Mouse (Mus musculus) neural tube, embryonic 15.5 days (tissue): ENCODE results near the gene Gpx7. TPM values are rescaled to one million over a fixed set of nuclear protein-coding genes. Genes with fewer than 3 reads are reported as not detected.
"Not testable (repeated sequence)": the region's sequence is repeated elsewhere in the genome, so short reads cannot be mapped to it uniquely, and the experiment has no call there.

Source experiments
- ATAC-seq: fragments of 200-750 bp; cut with Nextera tagmentation; 2 replicates; pipeline ENCODE4 v1.8.0; 2017; ENCODE audit warnings: mild to moderate bottlenecking, moderate TSS enrichment, moderate library complexity; ENCODE audit not compliant: low FRiP score
- H3K27ac ChIP-seq: fragments of 300-500 bp; sonication (generic); replicated peaks from 2 replicates; pipeline ENCODE4 v1.5.1; 2015; ENCODE audit warnings: mild to moderate bottlenecking, inconsistent platforms
- H3K27me3 ChIP-seq: fragments of 300-500 bp; sonication (generic); replicated peaks from 2 replicates; pipeline ENCODE4 v1.6.1; 2015; ENCODE audit warnings: inconsistent platforms
- H3K36me3 ChIP-seq: fragments of 300-500 bp; sonication (generic); 2 replicates; pipeline ENCODE4 v1.6.1; 2015; ENCODE audit warnings: inconsistent platforms
- H3K4me1 ChIP-seq: fragments of 300-500 bp; sonication (generic); 2 replicates; pipeline ENCODE4 v1.6.1; 2015; ENCODE audit warnings: inconsistent platforms
- H3K4me2 ChIP-seq: fragments of 300-500 bp; sonication (generic); 2 replicates; pipeline ENCODE4 v1.6.1; 2015; ENCODE audit warnings: inconsistent platforms, mild to moderate bottlenecking, moderate library complexity
- H3K4me3 ChIP-seq: fragments of 300-500 bp; sonication (generic); replicated peaks from 2 replicates; pipeline ENCODE4 v1.5.1; 2015; ENCODE audit warnings: mild to moderate bottlenecking, inconsistent platforms
- H3K9ac ChIP-seq: fragments of 300-500 bp; sonication (generic); replicated peaks from 2 replicates; pipeline ENCODE4 v1.6.1; 2015; ENCODE audit warnings: mild to moderate bottlenecking, inconsistent platforms
- H3K9me3 ChIP-seq: fragments of 300-500 bp; sonication (generic); replicated peaks from 2 replicates; pipeline ENCODE4 v1.6.1; 2016; ENCODE audit warnings: inconsistent platforms
- WGBS: fragments of 180-500 bp; shearing (Covaris S2); methylation state at CpG from one replicate; pipeline ENCODE4 v1.1.7; 2015; ENCODE audit warnings: mixed read lengths; 5-methylcytosine and 5-hydroxymethylcytosine counted together
- polyA plus RNA-seq: library from polyadenylated mRNA; unstranded; fragments of >200 nt; fragmentation: Nextera tagmentation; extraction: Ambion mirVana; gene quantifications from 2 replicates; pipeline ENCODE4 v1.2.1, GENCODE M21; 2015

Gene Gpx7
- polyA plus RNA-seq, 1 experiment from 2014 or later = 36.9 TPM

GRCm38 (mm10) chr4:108362321-108363261, 44.2 kb downstream of the Gpx7 start:
- Histone ChIP-seq H3K36me3 (no peaks in the 10 kb centered on the region), H3K9ac (peak overlapping the region; percentile 20; the same call in 1 of the 2 replicates), H3K27me3 (no peaks in the 10 kb centered on the region), H3K4me3 (no peak overlapping the region), H3K4me1 (peaks cover 53% of the 10 kb centered on the region), H3K27ac (peak overlapping the region; percentile 61), H3K4me2 (peak overlapping the region; percentile 36), H3K9me3 (no peaks in the 10 kb centered on the region)
- ATAC-seq = no peak
- 5% methylated on average over 18 of the region's 18 CpGs for WGBS

GRCm38 (mm10) chr4:108360136-108361055, 46.4 kb downstream of the Gpx7 start:
- Histone ChIP-seq H3K27me3 (no peaks in the 10 kb centered on the region), H3K36me3 (no peaks in the 10 kb centered on the region), H3K4me1 (peaks cover 53% of the 10 kb centered on the region), H3K4me3 (peak overlapping the region; percentile 12), H3K9me3 (no peaks in the 10 kb centered on the region), H3K9ac (0 out of 2 replicates have a peak overlapping the region, but pooled peaks have one; percentile 11), H3K27ac (peak overlapping the region; percentile 86), H3K4me2 (peak overlapping the region; percentile 51)
- ATAC-seq = peak; percentile 91
- 6% methylated on average over 28 of the region's 28 CpGs for WGBS

GRCm38 (mm10) chr4:108358498-108358897, 48.3 kb downstream of the Gpx7 start:
- peaks cover 48% of the 10 kb centered on the region for H3K4me1 ChIP-seq
- ATAC-seq = no peak
- no peak overlapping the region for H3K9ac ChIP-seq
- 16% methylated on average over 4 of the region's 4 CpGs for WGBS
- no peak overlapping the region for H3K4me2 ChIP-seq
- no peak overlapping the region for H3K4me3 ChIP-seq
- no peaks in the 10 kb centered on the region for H3K27me3 ChIP-seq
- no peaks in the 10 kb centered on the region for H3K36me3 ChIP-seq
- H3K27ac ChIP-seq = no peak overlapping the region
- no peaks in the 10 kb centered on the region for H3K9me3 ChIP-seq

- Histone ChIP-seq H3K4me2 (no peak overlapping the region), H3K36me3 (no peaks in the 10 kb centered on the region), H3K9me3 (no peaks in the 10 kb centered on the region), H3K9ac (no peak overlapping the region), H3K27ac (no peak overlapping the region), H3K4me3 (no peak overlapping the region), H3K4me1 (peaks cover 38% of the 10 kb centered on the region), H3K27me3 (no peaks in the 10 kb centered on the region)
- no peak for ATAC-seq
- WGBS = 97% methylated on average over 8 of the region's 8 CpGs
Observed at GRCm38 (mm10) chr4:108357458-108357857, 49.3 kb downstream of the Gpx7 start.

- H3K36me3 ChIP-seq, ATAC-seq, H3K4me2 ChIP-seq: not testable (repeated sequence)
Observed at GRCm38 (mm10) chr4:108353591-108353990, 53.2 kb downstream of the Gpx7 start.

GRCm38 (mm10) chr4:108350819-108351218, 55.9 kb downstream of the Gpx7 start:
- ATAC-seq = peak; percentile 50; the same call in 1 of the 2 replicates
- WGBS = 15% methylated on average over 8 of the region's 8 CpGs
- no peak overlapping the region for H3K4me2 ChIP-seq
- H3K9ac ChIP-seq = no peak overlapping the region
- no peaks in the 10 kb centered on the region for H3K27me3 ChIP-seq
- peaks cover 15% of the 10 kb centered on the region; the same call in 1 of the 2 replicates for H3K4me1 ChIP-seq
- H3K27ac ChIP-seq = no peak overlapping the region; the same call in 1 of the 2 replicates
- no peaks in the 10 kb centered on the region for H3K36me3 ChIP-seq
- H3K9me3 ChIP-seq = no peaks in the 10 kb centered on the region
- no peak overlapping the region for H3K4me3 ChIP-seq

More at GRCm38 (mm10) chr4:108353591-108353990, 53.2 kb downstream of the Gpx7 start:
- not testable (repeated sequence) for H3K9me3 ChIP-seq, H3K27ac ChIP-seq, H3K27me3 ChIP-seq, H3K4me3 ChIP-seq, H3K9ac ChIP-seq
- H3K4me1 ChIP-seq = peaks cover 21% of the 10 kb centered on the region

Other genes with a start within 250 kb of the Gpx7 start
- gene Echdc2, start 241.5 kb downstream of the Gpx7 start, polyA plus RNA-seq = 11.8 and 15.4 TPM in 2 replicates
- 0.06 and 0.08 TPM in 2 replicates for gene Zyg11a, start 188.9 kb downstream of the Gpx7 start, polyA plus RNA-seq
- 23.3 and 28.8 TPM in 2 replicates for gene Zyg11b, start 105.9 kb downstream of the Gpx7 start, polyA plus RNA-seq
- 42.6 and 46.8 TPM in 2 replicates for gene Coa7, start 78.8 kb downstream of the Gpx7 start, polyA plus RNA-seq
- 4.0 and 6.3 TPM in 2 replicates for gene Shisal2a, start 23.6 kb downstream of the Gpx7 start, polyA plus RNA-seq
- 49.4 and 52.0 TPM in 2 replicates for gene Tut4, start 52.5 kb upstream of the Gpx7 start, polyA plus RNA-seq
- gene Prpf38a, start 172.4 kb upstream of the Gpx7 start, polyA plus RNA-seq = 73.2 and 77.2 TPM in 2 replicates
- 1.3 and 4.3 TPM in 2 replicates for gene Orc1, start 172.5 kb upstream of the Gpx7 start, polyA plus RNA-seq
- gene Cc2d1b, start 213.0 kb upstream of the Gpx7 start, polyA plus RNA-seq = 18.2 and 19.8 TPM in 2 replicates